8 mouse cellular contexts compared by ENCODE assay signal in the genomic region with DNA sequence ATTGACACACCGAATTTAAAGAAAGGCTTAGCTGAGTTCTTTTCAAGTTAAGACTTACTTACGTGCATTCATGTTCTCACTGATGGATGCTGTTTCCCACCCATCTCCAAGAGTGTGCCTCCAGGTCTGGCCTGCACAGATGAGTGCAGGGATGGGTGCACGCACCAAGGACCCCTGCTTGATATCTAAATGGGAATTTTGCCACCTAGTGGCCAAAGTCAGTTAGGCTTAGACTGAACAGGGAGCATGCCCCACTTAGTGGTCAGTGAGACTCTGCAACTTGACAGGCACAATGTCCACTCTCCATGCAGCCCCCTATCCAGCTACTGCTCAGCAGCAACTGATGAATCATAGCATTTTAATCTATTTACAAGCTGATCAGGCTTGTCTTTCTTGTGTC. TPM values are rescaled to one million over a fixed set of nuclear protein-coding genes. Genes with fewer than 3 reads are reported as not detected.
DNase-seq lines count a peak whose midpoint lies in the region; ATAC-seq and TF ChIP-seq lines count a peak whose summit lies in the region.
"Had no signal": no experiment of that assay in that cellular context is flagged by ENCODE, and none has a peak within 500 bp of the region (broad histone marks: within the 10 kb centered on the region; RNA-seq: fewer than 3 reads in every experiment).

No protein-coding gene starts in this region.

- TF ChIP-seq CTCF in midbrain, postnatal 0 days (IDR thresholded peaks at IDR 0.05), result peak; percentile 78

- WGBS in forebrain, embryonic 11.5 days, result 58% methylated on average over 3 of the region's 3 CpGs
- WGBS in midbrain, postnatal 0 days, result 49% methylated on average over 3 of the region's 3 CpGs

- DNase-seq in right cerebral cortex, postnatal 4 days, result peak; percentile 10
- no peak for DNase-seq in right cerebral cortex, adult 2 months (ENCODE audit: low spot score in 2 of 2)
- DNase-seq in adrenal gland, postnatal 10 days, result peak; percentile 54
- peak; percentile 60 for DNase-seq in forebrain, embryonic 11.5 days (ENCODE audit: low spot score)
- DNase-seq in kidney, postnatal 25 days, result peak; percentile 41 to 51
- DNase-seq in midbrain, postnatal 0 days (ENCODE audit: low spot score), result peak; percentile 57

- H3K27ac ChIP-seq in forebrain, embryonic 11.5 days (ENCODE audit: low read depth, low read length), result no peak overlapping the region
- no peak overlapping the region for H3K27ac ChIP-seq in midbrain, postnatal 0 days (ENCODE audit: low read depth, low read length)

- H3K4me3 ChIP-seq in forebrain, embryonic 11.5 days (ENCODE audit: low read depth, low read length), result no peak overlapping the region
- no peak overlapping the region for H3K4me3 ChIP-seq in midbrain, postnatal 0 days (ENCODE audit: low read depth, low read length)

- no peaks in the 10 kb centered on the region for H3K4me1 ChIP-seq in forebrain, embryonic 11.5 days (replicated peaks; ENCODE audit: control insufficient read depth, insufficient read depth, low read length)
- no peaks in the 10 kb centered on the region for H3K4me1 ChIP-seq in midbrain, postnatal 0 days (ENCODE audit: insufficient read depth, low read length)

- ATAC-seq in forebrain, embryonic 11.5 days (replicated peaks; ENCODE audit: low FRiP score), result peak; percentile 44; the same call in 1 of the 2 replicates
- ATAC-seq in midbrain, postnatal 0 days (ENCODE audit: low FRiP score), result no peak
- no peak for ATAC-seq in monocyte, adult 5-6 weeks (replicated peaks; ENCODE audit: insufficient number of reproducible peaks, low FRiP score, low TSS enrichment, poor library complexity, severe bottlenecking)

- H3K9me3 ChIP-seq in forebrain, embryonic 11.5 days (ENCODE audit: control insufficient read depth, low read length), result no peaks in the 10 kb centered on the region
- no peaks in the 10 kb centered on the region for H3K9me3 ChIP-seq in midbrain, postnatal 0 days (ENCODE audit: low read length)

- no peak overlapping the region for H3K4me2 ChIP-seq in forebrain, embryonic 11.5 days (ENCODE audit: low read depth, low read length, severe bottlenecking)
- H3K4me2 ChIP-seq in midbrain, postnatal 0 days (ENCODE audit: low read depth, low read length, poor library complexity, severe bottlenecking), result no peak overlapping the region

- no peaks in the 10 kb centered on the region for H3K36me3 ChIP-seq in forebrain, embryonic 11.5 days (ENCODE audit: control insufficient read depth, insufficient read depth, low read length)
- H3K36me3 ChIP-seq in midbrain, postnatal 0 days (ENCODE audit: insufficient read depth, low read length), result no peaks in the 10 kb centered on the region

- H3K27me3 ChIP-seq in forebrain, embryonic 11.5 days (ENCODE audit: control insufficient read depth, insufficient read depth, low read length), result no peaks in the 10 kb centered on the region
- no peaks in the 10 kb centered on the region for H3K27me3 ChIP-seq in midbrain, postnatal 0 days (ENCODE audit: insufficient read depth, low read length)

- no peak overlapping the region for H3K9ac ChIP-seq in forebrain, embryonic 11.5 days (ENCODE audit: low read length)
- no peak overlapping the region for H3K9ac ChIP-seq in midbrain, postnatal 0 days (replicated peaks; ENCODE audit: low read length, poor library complexity, severe bottlenecking)

RNA-seq across cellular contexts. Expression of a gene that starts 47.8 kb away (rescaled TPM):
- 100 to 1,000 TPM; 101 to 112 TPM for total RNA-seq in adrenal gland, postnatal 10 days (2021)
- 210 and 226 TPM in 2 replicates for polyA plus RNA-seq in forebrain, embryonic 11.5 days (2014; fragmentation: Nextera tagmentation; extraction: Ambion mirVana)
- total RNA-seq in midbrain, postnatal 0 days (2014; rRNA removed), result 183 and 253 TPM in 2 replicates
- 347 and 362 TPM in 2 replicates for polyA plus RNA-seq in midbrain, postnatal 0 days (2015; fragmentation: Nextera tagmentation; extraction: Ambion mirVana)
- 221 to 273 TPM (median 236 TPM) in 3 replicates for total RNA-seq in monocyte, adult 5-6 weeks (2017)

RNA-seq across cellular contexts. Expression of a gene that starts 48.1 kb away (rescaled TPM):
- not detected for total RNA-seq in adrenal gland, postnatal 10 days (2021)
- not detected in 2 replicates for polyA plus RNA-seq in forebrain, embryonic 11.5 days (2014; fragmentation: Nextera tagmentation; extraction: Ambion mirVana)
- total RNA-seq in midbrain, postnatal 0 days (2014; rRNA removed), result not detected in 2 replicates
- polyA plus RNA-seq in midbrain, postnatal 0 days (2015; fragmentation: Nextera tagmentation; extraction: Ambion mirVana), result not detected in 2 replicates
- 12.6 to 24.8 TPM in 2 of 3 replicates, not detected in the other for total RNA-seq in monocyte, adult 5-6 weeks (2017)
- polyA plus RNA-seq: heart, embryonic 16.5 days had no signal

Comparison
In these comparisons a context has a peak if more than half of its experiments do, and no peak if none do; other contexts are left out.
1. DNase-seq: peak in right cerebral cortex, postnatal 4 days (single experiment), adrenal gland, postnatal 10 days (single experiment), forebrain, embryonic 11.5 days (single experiment), kidney, postnatal 25 days (2 of 2) and midbrain, postnatal 0 days (single experiment); none in right cerebral cortex, adult 2 months (0 of 2).